Mouse (Mus musculus): ENCODE results near the gene Hcls1.
A peak's percentile ranks its signal among the peaks of the same experiment; 100 is the strongest.

Hcls1 gene

DNA sequence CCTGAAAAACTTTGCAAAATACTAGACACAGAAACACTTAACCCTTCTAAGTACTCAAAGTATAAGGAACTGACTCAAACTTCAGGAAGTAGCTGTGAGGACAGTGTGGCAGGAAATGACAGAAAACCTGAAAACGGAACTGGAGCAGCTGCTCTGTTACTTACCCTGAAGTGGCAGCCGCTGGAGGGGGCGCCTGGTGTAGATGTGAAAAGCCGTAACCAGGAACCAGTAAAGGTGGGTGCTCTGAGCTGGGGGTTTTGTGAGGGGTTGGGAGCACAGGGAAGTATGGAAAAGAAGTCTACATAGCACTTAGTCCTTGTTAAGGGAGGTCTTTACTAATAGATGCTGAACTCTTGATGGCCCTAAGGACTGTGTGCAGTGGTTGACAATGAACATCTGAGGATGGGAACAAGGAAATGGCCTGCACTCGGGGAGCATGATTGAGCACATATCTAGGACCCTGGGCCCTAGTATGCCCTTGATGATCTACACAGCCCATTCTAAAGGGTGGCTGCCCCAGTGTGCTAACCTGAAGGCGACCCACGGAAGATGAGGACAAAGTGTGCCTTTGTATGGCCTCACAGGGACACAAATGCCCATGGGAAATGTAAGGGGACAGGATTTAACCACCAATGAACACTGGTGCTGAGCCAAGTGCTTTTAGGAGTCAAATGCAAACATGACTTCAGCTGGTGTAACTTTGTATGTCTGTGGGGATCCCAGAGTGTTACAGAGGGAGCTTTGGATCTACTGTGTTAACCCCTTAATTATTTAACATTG lies at the start of gene Hcls1:
TSS of gene Hcls1 (plus strand) at position 143 of the 780 bp plus-strand sequence.
- DNase-seq, result peak; percentile 84

DNA sequence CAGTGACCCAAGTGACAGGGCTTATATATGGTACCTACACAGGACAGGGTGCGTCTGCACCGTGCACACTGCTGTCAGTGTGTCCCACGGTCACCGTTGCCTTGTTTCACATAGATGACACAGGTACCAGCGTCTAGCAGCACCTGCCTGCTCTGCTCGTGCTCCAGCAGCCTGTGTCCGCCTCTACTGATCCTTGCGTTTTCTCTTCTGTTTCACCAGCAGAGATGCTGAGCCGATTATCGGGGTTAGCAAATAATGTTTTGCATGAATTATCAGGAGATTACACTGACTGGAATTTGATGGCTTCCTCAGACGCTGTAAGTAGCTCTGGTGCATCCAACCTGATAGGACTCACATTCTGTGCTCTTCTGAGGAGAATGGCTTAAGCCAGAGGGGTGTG lies 48.9 kb upstream of the Hcls1 start:
- DNase-seq, result no peak

DNA sequence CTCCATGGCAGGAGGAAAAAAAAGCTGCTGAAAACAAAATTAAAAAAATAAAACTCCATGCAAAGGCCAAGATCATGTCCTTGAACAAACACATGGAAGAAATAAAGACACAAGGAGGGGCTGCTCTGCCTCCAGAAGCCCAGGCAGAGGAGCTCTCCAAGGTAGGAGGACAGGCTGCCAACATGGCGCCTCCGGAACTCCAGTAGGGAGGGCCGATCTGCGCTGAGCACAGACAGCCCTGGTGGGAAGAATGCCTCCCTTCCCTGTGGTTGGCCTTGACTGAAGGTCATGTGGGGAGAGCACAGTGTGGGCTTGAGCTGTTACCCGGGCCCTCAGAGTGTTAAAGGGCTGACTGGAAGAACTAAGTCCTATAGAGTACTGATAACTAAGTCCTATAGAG lies 47.2 kb upstream of the Hcls1 start:
- no peak for DNase-seq

DNA sequence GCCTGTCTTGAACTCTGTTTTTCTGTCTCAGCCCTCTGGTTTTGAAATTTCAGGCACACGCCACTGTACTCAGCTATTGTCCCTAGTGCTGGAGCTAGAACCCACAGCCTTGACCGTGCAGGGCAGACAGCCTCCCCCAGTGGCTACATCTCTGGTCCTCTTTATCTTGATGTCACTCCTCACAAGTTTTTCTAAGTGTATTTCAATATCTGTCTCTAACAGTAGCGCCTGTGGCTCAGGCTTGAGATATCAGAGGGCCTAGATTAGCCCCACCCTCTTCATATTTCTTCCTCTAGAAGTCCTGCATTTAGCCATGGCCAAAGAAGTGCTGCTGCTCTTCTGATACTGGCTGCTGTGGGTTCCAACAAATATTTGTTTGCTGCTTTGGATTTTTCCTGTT lies 44.2 kb upstream of the Hcls1 start:
- DNase-seq, result no peak

DNA sequence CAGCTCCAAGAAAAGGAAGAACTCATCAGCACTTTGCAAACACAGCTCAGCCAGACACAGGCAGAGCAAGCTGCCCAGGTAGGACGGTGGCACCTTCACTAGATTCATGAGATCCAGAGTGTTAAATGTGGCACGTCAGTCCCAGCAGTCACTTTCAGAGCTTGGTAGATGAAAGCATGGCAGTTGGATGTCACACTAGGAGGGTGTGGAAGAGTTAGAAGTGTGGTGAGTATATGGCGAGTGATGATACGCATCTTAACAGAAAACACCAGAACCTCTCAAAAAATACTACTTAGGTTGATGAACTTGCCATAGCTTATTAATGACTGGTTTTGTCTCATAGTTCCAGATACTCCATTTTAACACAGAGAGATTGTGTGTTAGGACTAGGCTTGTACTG lies 43.4 kb upstream of the Hcls1 start:
- no peak for DNase-seq

DNA sequence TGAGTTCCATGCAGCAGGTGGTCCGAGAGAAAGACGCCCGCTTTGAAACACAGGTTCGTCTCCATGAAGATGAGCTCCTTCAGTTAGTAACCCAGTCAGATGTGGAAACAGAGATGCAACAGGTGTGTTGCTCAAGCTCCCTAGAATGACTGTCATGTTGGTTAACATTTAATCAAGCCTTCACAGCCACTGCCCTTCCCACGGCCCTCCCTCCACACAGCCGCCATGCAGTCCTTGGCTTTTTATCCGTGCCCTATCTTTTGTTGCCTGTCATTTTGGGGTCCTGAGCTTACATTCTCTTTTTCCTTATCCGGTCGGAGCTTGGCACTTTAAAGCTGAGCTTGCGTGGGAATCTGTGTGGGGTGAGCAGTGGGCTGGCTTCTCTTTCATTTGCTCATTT lies 41.5 kb upstream of the Hcls1 start:
- no peak for DNase-seq

DNA sequence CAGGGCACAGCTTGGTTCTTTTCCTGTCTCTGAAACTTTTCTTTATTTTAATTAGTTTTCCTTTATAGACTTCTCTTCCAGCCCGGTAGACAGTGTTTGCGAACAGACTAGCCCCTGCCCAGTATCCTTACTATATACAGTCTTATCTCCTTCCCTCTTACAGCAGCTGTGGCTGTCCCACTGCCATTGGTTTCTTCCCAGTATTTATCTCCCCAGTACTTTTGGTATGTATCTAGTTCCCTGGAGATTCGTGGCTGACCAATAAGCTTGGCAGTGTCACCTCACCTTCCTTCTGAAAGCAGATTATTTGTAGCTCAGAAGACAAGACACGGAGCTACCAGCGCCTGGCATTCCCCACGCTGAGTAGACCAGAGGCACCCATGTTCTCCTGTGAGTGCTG lies 38.1 kb upstream of the Hcls1 start:
- no peak for DNase-seq

DNA sequence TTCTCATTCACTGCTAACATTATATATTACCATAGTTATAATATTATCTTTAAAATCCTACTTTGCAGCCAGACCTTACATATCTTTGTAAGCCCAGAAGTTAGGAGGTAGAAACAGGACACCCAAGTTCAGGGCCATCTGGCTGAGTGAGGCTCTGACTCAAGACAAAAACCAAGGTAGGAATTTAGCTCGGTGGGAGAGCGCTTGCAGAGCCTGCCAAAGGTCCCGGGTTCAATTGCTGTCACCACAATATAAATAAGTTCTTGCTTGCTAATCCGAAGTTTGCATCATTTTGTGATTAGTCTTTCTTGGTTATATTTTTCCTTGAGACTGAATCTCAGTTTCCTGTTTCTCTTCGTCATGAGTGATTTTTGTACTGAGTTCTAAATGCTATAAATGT lies 31.6 kb upstream of the Hcls1 start:
- no peak for DNase-seq

DNA sequence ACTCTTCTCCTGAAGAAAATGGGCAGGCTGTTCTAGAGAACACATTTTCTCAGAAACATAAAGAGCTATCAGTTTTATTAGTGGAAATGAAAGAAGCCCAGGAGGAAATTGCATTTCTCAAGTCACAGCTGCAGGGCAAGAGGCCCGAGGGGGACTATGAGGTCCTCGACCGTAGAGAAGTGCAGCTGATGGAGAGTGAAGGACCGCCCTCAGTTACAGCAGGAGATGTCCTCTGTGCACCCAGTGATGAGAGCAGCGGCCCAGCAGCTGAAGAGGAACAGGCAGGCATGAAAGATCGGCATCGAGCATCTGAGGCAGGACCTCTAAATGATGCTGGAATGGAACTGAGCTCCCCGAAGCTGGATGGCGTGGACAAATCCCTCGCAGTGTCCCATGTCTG lies 22.9 kb upstream of the Hcls1 start:
- no peak for DNase-seq

DNA sequence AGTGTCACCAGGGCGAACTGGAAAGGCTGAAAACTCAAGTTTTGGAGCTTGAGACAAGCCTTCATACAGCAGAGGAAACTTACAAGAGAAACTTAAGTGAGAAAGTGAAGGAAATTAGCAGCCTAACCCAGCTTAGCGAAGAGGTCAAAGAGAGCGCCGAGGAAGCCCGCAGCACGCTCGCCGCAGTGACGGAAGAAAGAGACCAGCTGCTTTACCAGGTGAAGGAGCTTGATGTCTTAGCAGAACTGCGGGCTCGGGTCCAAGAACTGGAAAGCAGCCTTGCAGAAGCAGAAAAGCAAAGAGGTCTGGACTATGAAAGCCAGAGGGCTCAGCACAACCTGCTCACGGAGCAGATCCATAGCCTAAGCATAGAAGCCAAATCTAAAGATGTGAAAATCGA lies 22.5 kb upstream of the Hcls1 start:
- no peak for DNase-seq

DNA sequence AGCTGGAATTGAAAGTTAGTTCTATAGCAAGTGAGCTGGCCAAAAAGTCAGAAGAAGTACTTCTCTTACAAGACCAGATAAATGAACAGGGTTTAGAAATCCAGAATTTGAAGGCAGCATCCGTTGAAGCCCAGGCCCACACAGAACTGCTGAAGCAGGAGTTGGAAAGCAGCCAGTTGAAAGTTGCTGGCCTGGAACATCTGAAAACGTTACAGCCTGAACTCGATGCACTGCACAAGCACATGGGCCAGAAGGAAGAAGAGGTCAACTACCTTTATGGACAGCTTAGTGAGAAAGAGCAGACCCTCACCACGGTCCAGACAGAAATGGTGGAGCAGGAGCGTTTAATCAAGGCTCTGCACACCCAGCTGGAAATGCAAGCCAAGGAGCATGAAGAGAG lies 20.6 kb upstream of the Hcls1 start:
- no peak for DNase-seq

DNA sequence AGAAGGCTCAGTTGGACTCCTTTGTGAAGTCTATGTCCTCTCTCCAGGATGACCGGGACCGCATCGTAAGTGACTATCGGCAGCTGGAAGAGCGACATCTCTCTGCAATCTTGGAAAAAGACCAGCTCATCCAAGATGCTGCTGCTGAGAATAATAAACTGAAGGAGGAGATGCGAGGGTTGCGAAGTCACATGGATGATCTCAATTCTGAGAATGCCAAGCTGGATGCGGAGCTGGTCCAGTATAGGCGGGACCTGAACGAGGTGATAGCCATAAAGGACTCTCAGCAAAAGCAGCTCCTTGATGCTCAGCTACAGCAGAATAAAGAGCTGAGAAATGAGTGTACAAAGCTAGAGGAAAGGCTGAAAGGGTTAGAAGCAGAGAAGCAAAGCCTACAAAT lies 16.3 kb upstream of the Hcls1 start:
- no peak for DNase-seq

DNA sequence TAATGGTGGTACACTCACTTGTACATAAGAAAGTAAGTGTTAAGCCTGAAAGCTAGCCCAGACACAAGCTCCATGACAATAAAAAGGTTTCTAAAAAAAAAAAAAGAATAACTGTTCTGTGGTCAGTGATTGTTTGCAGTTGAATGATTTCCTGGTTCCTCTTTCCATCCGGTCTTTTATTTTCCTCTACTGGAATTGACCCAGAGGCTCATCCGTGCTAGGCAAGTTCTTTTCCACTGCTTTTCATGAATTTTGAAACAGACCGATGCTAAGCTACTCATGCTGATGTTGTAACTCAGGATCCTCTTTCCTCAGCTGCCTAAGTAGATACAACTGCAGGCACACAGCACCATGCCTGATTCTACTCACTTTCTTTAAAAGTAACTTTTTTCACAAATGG lies 14.4 kb upstream of the Hcls1 start:
- DNase-seq, result no peak

DNA sequence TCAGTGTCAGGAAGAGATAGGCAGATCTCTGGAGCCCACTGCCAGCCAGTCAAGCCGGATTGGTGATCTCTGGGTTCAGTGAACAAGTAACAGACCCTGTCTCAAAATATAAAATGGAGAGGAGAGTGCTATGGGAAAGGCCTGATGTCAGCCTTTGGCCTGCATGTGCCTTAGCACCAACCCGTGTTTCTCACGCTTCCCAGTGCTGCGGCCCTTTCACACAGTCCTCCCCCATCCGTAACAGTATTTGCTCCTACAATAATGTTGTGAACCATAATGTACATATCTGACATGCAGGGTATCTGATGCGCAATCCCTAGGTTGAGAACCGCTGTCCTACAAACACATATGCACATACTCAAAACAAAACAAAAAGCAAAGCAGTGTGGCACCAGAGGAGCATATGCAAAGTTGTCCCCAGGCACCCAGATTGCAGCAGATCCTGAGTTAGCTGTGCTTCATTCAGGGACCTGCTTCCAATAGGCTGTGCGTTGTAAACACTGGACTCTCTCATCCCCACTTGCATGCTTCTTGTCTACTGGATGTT lies 13.6 kb upstream of the Hcls1 start:
- DNase-seq, result no peak

DNA sequence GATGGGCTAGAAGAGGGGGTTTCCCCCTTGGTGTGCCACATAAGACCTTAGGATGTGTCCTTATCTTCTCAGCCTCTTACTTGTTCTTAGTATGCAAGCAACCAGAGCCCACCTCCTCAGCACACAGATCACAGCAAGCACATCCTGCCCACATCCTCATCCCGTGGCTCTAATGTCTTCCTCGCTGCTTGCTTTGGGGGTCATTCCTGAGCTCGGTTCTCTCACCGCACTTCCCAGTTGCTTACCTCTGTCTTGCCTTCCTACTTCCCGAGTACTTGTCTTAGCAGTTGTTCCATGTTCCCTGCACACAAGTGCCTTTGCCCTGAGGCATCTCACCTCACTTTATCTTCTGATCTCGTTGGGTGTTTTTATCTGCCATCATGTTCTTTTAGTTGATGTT lies 12.8 kb upstream of the Hcls1 start:
- DNase-seq, result peak; percentile 45

DNA sequence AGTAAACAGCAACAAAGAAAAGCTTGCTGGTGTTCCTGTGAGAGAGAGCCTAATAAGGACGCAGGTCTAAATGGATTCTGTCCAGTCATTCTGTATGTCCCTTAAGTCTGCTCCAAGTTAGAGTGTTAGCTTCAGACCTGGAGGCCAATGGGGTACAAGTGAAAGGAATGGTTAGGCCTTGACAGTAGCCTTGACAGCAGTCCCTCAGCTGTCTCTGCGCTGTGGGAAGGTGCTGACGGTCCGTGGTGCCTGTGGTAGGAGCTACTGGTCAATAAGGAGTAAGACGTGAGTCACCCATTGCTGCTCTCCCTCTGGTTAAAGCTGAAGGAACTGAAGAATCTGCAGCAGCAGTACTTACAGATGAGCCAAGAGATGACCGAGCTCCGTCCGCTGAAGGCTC lies 10.5 kb upstream of the Hcls1 start:
- DNase-seq, result no peak

DNA sequence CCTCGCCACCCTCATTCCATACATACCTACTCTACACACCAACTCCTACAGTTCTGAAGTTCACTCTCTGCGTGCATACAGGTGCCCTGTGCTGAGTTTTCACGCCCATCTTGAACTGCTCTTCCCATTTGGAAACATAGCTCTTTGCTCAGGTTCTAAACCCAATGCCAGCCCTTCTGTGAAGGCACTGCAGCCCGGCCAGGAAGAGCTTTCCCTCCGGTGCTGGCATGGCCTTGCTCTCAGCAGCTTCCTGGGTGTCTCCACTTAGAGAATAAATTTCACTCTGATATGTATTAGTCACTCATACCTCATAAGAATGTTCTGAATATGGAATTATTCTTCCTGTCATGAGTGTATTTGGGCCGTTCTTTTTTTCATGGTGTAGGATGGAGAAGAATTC lies 9.4 kb upstream of the Hcls1 start:
- no peak for DNase-seq

DNA sequence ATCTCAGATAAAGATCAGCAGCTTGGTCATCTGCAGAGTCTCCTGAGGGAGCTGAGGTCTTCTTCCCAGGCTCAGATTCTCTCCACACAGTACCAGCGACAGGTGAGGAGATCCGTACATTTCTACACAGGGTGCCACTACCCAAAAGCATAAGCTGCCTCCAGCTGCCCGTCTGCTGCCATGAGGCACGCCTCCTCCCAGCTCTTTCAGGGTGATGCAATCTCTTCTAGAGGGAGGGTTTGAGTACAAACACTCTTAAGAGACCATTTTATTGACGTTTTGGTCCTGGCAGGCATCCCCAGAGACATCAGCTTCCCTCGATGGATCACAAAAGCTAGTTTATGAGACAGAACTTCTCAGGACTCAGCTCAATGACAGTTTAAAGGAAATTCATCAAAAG lies 9.0 kb upstream of the Hcls1 start:
- DNase-seq, result no peak

DNA sequence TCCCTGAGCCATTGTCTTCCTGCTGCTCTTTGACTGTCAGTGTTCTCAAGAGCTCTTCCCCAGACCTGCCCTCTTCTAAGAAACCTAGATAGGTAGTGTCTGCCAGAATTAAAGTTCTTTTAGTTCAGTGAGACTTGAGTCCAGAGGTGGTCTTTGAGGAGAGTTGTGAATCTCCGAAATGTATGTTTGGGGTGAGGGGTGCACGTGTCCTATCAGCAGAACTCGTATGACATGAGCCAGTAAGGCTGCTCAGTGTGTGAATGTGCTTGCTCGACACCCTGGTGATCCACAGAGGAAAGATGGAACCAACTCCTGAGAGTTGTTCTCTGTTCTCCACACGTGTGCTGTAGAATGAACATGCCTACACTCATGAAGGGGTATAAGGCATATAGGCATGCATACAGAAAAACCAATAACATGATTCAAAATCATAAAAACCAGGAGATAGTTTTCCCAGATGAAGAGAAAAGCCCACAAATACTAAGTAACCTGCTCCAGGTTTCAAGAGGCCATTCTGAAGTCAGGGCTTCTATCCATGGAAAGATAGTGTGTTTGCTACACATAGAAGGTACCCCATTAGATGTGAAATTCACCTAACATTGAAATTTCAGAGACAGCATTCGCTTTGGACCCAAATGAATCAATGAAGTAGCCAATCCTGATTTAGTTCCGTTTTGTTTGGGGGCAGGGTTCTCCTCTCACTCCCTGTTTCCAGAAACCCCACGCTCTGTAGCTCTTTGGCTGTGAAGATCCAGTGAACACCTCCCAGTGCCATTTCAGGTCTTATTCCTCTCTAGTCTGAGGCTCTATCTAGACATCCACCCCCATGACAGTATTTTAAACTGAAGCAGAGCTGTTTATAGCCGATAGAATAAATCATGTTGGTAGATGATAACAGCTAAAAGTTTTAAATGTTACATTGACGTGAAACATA lies 8.0 kb upstream of the Hcls1 start:
- no peak for DNase-seq

DNA sequence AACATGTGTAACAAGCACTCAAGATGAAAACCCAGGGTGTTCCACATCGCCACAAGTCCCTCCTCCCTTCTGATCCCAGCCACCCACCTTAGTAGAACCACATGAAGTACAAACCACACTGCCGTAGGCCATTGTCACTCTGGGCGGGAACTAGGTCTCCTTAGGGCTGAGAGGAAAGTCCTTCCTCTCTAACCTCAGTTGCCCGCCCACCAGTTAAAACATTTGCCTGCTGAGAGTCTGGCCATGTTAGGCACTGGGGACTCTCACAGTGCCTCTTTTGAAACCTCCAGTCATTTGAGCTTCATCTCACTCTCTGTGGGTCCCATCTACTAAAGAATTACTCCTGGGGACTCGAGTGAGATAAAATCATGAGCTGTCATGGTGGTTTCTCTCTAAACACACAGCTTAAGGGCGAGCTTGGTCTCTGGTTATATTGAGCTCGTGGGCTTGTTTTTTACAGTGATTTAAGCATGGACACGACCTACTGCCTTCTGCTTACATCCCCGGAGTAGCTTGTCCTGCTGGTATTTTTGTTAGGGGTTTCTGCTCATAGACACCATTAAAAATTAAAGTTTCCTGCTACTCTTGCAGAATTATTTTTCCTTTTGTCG lies 7.2 kb upstream of the Hcls1 start:
- DNase-seq, result peak; percentile 45

DNA sequence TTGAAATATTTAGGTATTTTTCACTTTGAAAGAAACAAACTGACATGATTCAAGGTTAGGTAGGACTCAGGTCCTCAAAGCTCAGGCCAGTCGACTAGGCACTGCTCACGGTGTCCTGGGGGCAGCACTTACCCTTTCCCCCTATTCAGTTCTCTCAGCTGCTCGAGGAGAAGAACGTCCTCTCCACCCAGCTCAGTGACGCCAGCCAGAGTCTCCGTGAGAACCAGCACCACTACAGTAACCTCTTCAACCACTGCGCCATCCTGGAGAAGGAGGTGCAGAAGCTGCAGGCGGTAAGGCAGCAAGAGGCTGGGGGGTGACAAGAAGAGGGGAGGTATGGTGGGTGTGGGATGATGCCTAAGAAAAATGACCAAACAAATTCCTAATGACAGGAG lies 6.7 kb upstream of the Hcls1 start:
- DNase-seq, result no peak

DNA sequence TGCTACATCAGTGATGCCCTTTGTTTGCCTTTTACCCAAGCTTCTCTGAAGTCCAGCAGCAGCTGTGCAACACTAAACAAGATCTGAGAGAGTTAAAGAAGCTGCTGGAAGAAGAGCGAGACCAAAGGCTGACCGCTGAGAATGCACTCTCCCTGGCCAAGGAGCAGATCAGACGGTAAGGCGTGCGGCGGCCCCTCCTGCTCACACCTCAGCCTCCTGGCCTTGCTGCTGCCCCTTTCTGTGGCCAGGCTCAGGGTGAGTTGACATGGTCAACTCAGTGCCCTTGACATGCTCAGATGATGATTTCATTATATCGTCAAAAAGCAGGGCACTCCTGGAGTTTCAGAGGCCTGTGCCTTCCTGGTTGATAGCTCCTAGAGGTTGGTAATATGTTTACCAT lies 5.6 kb upstream of the Hcls1 start:
- DNase-seq, result no peak

Data from thymus, postnatal 4 days (tissue).